Comparison of ENCODE assay signal across 9 mouse cellular contexts in the genomic region with DNA sequence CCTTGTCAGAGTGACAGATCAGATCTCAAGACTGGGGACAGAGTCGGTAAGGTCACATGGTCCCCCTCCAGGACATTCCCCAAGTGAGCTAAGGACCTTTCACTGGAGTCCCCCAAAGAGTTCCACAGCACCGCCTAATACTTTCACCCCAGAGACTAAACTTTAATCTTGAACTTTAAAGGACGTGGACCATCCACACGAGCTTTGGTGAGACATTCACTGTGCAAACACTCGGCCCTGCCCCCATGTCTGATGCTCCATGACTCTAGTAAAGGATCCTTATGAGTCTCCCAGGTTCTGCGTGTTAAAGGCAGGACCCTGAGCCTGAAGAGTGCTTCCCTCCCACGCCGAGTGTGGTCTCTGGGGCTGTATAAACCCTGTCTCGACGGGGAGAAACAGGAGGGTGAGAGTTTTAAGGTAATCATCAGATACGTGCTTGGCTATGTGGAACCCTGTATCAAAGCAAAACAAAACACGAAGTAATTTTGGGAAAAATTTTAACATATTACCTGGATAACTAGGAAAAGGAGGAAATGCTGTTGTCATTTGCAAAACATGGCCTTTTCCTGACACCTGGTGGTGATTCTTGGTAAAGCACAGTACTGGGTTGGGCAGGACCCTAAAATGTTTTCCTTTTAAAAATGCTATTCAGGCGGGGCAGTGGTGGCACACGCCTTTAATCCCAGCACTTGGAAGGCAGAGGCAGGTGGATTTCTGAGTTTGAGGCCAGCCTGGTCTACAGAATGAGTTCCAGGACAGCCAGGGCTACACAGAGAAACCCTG.
DNase-seq lines count a peak whose midpoint lies in the region; ATAC-seq and TF ChIP-seq lines count a peak whose summit lies in the region.
"Had no signal": no experiment of that assay in that cellular context is flagged by ENCODE, and none has a peak within 500 bp of the region (broad histone marks: within the 10 kb centered on the region; RNA-seq: fewer than 3 reads in every experiment).

No protein-coding gene starts in this region.

- TF ChIP-seq POLR2A in brain, embryonic 14.5 days (IDR thresholded peaks at IDR 0.05; ENCODE audit: borderline replicate concordance, extremely low read depth, insufficient read depth, insufficient read length, poor library complexity, severe bottlenecking) = no peak

- peak; percentile 56 for DNase-seq in gastrocnemius, adult 18-20 months (ENCODE audit: low spot score)
- no peak for DNase-seq in gastrocnemius, adult 8-10 months (ENCODE audit: low spot score in 2 of 2)
- DNase-seq in B cell, adult 2 months = peak; percentile 71
- DNase-seq in brain, embryonic 14.5 days (ENCODE audit: low read depth) = peak; percentile 76
- DNase-seq in kidney, postnatal 0 days (ENCODE audit: low spot score) = peak; percentile 72
- peak; percentile 69 for DNase-seq in lung, postnatal 25 days (ENCODE audit: low spot score)
- peak; percentile 69 to 83 for DNase-seq in spleen, postnatal 4 days (ENCODE audit: low spot score in 2 of 2)

- 78% methylated on average over 14 of the region's 14 CpGs for WGBS in forebrain, embryonic 13.5 days
- WGBS in kidney, postnatal 0 days = 50% methylated on average over 14 of the region's 14 CpGs

- H3K9me3 ChIP-seq in forebrain, embryonic 13.5 days (replicated peaks) = no peaks in the 10 kb centered on the region
- no peaks in the 10 kb centered on the region for H3K9me3 ChIP-seq in kidney, postnatal 0 days (replicated peaks; ENCODE audit: low read length)
- H3K9me3 ChIP-seq: megakaryocyte, embryonic 14.5 days had no signal

- peaks cover 75% of the 10 kb centered on the region for H3K4me1 ChIP-seq in forebrain, embryonic 13.5 days
- 0 out of 2 replicates have a peak, but pooled peaks cover 11% of the 10 kb centered on the region for H3K4me1 ChIP-seq in kidney, postnatal 0 days (replicated peaks; ENCODE audit: insufficient read depth, low read length)
- H3K4me1 ChIP-seq: megakaryocyte, embryonic 14.5 days had no signal

- H3K36me3 ChIP-seq in forebrain, embryonic 13.5 days (ENCODE audit: poor library complexity, severe bottlenecking) = peaks cover 32% of the 10 kb centered on the region
- peaks cover 12% of the 10 kb centered on the region; the same call in 1 of the 2 replicates for H3K36me3 ChIP-seq in kidney, postnatal 0 days (ENCODE audit: insufficient read depth, low read length)

- H3K27ac ChIP-seq in forebrain, embryonic 13.5 days = peak overlapping the region; percentile 77
- H3K27ac ChIP-seq in kidney, postnatal 0 days = no peak overlapping the region

- H3K9ac ChIP-seq in forebrain, embryonic 13.5 days = no peak overlapping the region
- H3K9ac ChIP-seq in kidney, postnatal 0 days (ENCODE audit: low read depth, low read length) = no peak overlapping the region

- 0 out of 2 replicates have a peak, but pooled peaks have one; percentile 31 for ATAC-seq in forebrain, embryonic 13.5 days
- no peak for ATAC-seq in kidney, postnatal 0 days (replicated peaks; ENCODE audit: low FRiP score, low read depth)

- no peak overlapping the region for H3K4me2 ChIP-seq in forebrain, embryonic 13.5 days
- H3K4me2 ChIP-seq in kidney, postnatal 0 days (ENCODE audit: low read length) = no peak overlapping the region

- no peaks in the 10 kb centered on the region for H3K27me3 ChIP-seq in forebrain, embryonic 13.5 days
- H3K27me3 ChIP-seq in kidney, postnatal 0 days (ENCODE audit: insufficient read depth, low read length) = no peaks in the 10 kb centered on the region

- TF ChIP-seq CTCF in brain, embryonic 14.5 days (IDR thresholded peaks at IDR 0.05; ENCODE audit: borderline replicate concordance, extremely low read depth, insufficient read depth, insufficient read length) = peak; percentile 72
- TF ChIP-seq CTCF in kidney, postnatal 0 days (IDR thresholded peaks at IDR 0.05; ENCODE audit: low read depth) = peak; percentile 81

- no peak overlapping the region for H3K4me3 ChIP-seq in forebrain, embryonic 13.5 days
- no peak overlapping the region for H3K4me3 ChIP-seq in kidney, postnatal 0 days (replicated peaks; ENCODE audit: low read depth, low read length)
- H3K4me3 ChIP-seq: megakaryocyte, embryonic 14.5 days had no signal

Comparison
In these comparisons a context has a peak if more than half of its experiments do, and no peak if none do; other contexts are left out.
1. DNase-seq: peak in gastrocnemius, adult 18-20 months (single experiment), B cell, adult 2 months (2 of 2), brain, embryonic 14.5 days (single experiment), kidney, postnatal 0 days (single experiment), lung, postnatal 25 days (single experiment) and spleen, postnatal 4 days (2 of 2); none in gastrocnemius, adult 8-10 months (0 of 2).